Mouse (Mus musculus) yolk sac, embryonic 10.5 days (tissue): Measurements from ENCODE around the gene Clpb.
"Not testable (repeated sequence)": the region's sequence is repeated elsewhere in the genome, so short reads cannot be mapped to it uniquely, and the experiment has no call there.

Source experiments
- DNase-seq: peaks from one replicate; pipeline ENCODE4 v3.0.0-alpha.2; 2017; ENCODE audit warnings: low spot score

Gene Clpb

GRCm38 (mm10) chr7:101663514-101664159, at the start of gene Clpb:
Gene Clpb (plus strand): TSS chr7:101663633.
- DNase-seq = peak; percentile 91

GRCm38 (mm10) chr7:101615406-101615805, 48.0 kb upstream of the Clpb start:
- DNase-seq = no peak

GRCm38 (mm10) chr7:101616136-101616835, 47.1 kb upstream of the Clpb start:
- DNase-seq = peak; percentile 55

- no peak for DNase-seq
Observed at GRCm38 (mm10) chr7:101617438-101618165, 45.8 kb upstream of the Clpb start.

DNA sequence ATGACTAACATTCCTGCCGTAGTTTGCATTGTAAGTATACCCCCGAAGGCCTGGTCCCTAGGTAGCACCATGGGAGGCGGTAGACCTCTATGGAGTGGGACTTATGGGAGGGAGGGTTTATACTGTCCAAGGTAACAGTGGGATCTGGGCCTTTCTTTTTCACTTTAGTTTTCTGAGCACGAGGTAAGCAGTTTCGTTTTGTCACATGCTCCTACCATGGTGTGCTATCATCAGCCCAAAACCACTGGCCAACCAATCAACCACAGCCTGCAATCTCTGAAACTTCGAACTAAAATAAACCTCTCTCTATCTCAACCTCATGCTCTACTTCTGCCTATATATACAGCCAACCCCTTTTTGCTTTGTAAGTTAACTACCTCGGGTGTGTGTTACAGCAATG, 45.2 kb upstream of the Clpb start:
- no peak for DNase-seq

GRCm38 (mm10) chr7:101620373-101620772, 43.1 kb upstream of the Clpb start:
- DNase-seq = peak; percentile 13

- not testable (repeated sequence) for DNase-seq
Observed at GRCm38 (mm10) chr7:101621861-101622260, 41.6 kb upstream of the Clpb start.

GRCm38 (mm10) chr7:101624283-101624682, 39.1 kb upstream of the Clpb start:
- DNase-seq = no peak

DNA sequence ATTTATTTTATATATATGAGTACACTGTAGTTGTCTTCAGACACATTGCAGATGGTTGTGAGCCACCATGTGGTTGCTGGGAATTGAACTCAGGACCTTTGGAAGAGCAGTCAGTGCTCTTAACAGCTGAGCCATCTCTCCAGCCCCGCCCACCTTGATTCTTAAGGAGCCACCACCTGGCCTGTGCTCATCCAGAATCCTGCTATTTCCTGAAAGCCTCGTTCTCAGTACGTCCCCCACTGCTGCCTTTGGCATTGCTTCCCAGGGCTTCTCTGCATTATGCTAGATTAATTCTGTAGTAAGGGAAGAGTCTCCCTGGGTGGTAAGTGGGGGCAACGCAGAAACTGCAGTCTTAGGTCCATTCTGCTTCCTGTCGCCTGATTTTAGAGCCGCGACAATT, 36.3 kb upstream of the Clpb start:
- not testable (repeated sequence) for DNase-seq

GRCm38 (mm10) chr7:101628481-101628880, 35.0 kb upstream of the Clpb start:
- no peak for DNase-seq

DNA sequence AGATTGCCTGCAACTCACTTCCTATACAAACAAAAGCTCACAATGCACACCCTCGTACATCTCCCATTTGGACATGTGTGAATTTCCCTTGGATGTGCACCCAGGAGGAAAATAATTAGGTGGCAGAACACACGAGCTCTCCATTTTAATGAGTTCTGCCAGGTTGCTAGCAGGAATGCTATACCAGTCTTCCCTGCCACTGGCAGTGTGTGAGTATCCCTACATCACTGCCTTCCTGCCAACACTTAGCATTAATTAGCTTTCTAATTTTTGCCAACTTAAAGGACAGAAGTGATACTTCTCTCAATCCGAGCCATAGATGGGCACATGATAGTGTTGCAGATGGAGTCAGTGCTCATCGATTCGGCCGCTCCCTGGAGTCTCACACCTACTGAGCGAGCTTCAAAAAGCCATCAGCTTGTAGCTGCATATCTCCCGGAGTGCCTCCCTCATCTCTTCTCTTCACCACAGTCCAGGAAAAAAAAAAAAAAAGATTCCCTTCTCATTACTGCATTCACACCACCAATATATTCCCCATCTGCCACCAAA, 29.7 kb upstream of the Clpb start:
- DNase-seq = no peak

- no peak for DNase-seq
Observed at GRCm38 (mm10) chr7:101634513-101634912, 28.9 kb upstream of the Clpb start.

DNA sequence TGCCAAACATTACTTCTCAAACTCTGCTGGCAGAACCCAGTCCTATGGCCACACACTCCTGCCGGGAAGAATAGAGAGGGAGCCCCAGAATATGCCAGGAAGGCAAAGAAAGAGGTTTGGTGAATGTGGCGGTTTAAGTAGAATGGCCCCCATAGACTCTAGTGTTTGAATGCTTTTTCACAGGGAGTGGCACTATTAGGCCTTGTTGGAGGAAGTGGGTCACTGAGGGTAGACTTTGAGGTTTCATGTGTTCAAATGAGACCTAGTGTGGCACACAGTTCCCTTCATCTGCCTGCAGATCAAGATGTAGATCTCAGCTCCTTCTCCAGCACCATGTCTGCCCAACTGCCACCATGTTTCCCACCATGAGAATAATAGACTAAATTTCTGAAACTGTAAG, 27.4 kb upstream of the Clpb start:
- no peak for DNase-seq

DNA sequence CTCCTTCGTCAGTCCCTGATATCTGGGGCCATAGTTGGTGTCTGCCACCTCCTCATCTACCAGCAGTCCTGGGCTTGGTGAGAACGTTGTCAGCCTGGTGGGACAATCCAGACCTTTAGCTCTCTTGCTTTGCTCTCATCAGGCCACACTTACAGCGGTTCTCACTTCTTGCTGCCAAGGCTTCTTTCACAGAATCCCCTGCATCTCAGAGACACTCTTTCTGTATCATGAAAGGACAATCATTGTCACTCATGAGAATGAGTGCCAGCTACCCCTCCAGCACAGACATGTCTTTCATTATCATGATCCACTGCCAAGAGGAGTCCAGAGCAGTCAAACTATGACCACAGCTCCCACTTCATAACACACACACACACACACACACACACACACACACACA, 19.6 kb upstream of the Clpb start:
- DNase-seq = no peak

DNA sequence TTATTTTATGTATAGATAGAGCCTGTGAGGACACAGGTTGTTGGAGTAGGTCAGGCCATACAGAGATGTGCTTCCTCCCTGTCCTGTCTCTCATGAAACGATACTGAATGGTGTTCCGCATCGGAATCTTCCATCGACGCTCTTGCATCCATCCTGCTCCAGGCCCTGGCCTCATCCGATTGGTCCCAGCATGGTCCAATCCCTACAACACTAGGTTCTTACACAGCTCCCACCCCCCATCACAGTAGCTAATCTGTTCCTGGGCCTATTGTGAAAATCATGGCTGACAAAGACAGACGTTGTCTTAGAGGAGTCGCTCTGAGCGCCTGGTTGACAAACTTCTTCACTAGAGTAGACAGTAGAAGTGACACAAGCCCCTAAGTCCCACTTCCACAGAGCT, 13.7 kb upstream of the Clpb start:
- DNase-seq = no peak

- no peak for DNase-seq
Observed at GRCm38 (mm10) chr7:101650565-101650964, 12.9 kb upstream of the Clpb start.

DNA sequence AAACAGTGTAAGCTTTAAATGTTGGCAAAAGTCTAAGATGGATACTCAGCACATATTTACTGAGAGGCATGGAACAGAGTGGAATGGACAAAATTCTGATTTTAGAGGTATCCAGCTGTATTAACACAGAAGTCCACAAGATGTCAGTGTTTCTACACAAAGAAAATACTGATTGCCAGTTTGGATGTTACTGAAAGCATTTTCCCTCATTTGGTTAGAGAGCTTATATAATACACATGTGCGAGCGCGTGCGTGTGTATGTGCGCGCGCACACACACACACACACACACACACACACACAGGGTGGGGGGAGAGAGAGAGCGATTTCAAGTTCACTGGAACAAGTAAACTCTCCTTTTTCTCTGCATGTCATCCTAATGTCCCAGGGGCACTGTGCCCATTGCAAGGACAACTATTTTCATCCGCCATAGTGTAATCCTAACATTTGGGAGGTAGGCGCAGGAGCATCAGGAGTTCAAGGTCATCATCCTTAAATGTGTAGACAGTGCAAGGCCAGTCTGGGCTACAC, 9.7 kb upstream of the Clpb start:
- DNase-seq = no peak

DNA sequence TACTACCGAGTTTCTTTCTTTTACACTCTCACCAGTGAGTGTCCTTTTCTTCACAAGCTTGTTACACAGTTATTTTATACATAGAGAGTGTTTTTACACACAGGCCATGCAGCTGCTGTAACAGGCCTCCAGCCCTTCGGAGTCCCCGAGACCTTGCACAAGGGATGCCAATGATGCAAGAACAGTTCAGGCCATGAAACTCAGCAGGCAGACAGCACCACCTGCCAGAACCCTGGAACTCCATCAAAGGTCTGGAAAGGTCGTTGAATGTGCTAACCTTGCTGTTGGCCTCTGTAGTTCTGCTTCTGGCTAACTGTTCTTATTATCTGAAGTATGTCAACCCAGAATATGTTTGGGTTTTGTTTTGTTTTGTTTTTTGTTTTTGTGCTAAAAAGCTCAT, 8.5 kb upstream of the Clpb start:
- DNase-seq = no peak

DNA sequence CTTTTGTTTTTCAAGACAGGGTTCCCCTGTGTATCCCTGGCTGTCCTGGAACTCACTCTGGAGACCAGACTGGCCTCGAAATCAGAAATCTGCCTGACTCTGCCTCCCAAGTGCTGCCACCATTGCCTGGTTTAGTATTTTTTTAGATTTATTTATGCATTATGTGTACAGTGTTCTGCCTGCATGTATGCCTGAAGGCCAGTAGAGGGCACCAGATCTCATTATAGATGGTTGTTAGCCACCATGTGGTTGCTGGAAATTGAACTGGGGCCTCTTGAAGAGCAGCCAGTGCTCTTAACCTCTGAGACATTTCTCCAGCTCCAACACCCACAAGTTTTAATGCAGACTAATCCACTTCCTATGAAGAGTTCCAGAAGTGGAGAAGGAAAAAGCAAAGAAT, 1.4 kb upstream of the Clpb start:
- no peak for DNase-seq

- no peak for DNase-seq
Observed at GRCm38 (mm10) chr7:101666581-101666980, 3.1 kb downstream of the Clpb start.

GRCm38 (mm10) chr7:101671601-101672280, 8.3 kb downstream of the Clpb start:
- DNase-seq = no peak

- DNase-seq = no peak
Observed at GRCm38 (mm10) chr7:101673497-101673896, 10.1 kb downstream of the Clpb start.
